Mouse (Mus musculus): ENCODE measurements at regions not wholly inside any gene's neighbourhood (a gene's known extent, or its start where the extent isn't known, plus 50 kb on each side); places are given as distances from the start of the nearest gene placed in this dataset.
A peak's percentile ranks its signal among the peaks of the same experiment; 100 is the strongest.

- no peak for DNase-seq (ENCODE audit: extremely low spot score)
Measured at GRCm38 (mm10) chr9:117870616-117871015, 169.7 kb upstream of the Azi2 start.

- no peak for DNase-seq (ENCODE audit: extremely low spot score)
Measured at GRCm38 (mm10) chr9:117863944-117864343, 176.4 kb upstream of the Azi2 start.

- DNase-seq (ENCODE audit: extremely low spot score) = no peak
Measured at GRCm38 (mm10) chr9:117863318-117863717, 177.0 kb upstream of the Azi2 start.

- DNase-seq (ENCODE audit: extremely low spot score) = no peak
Measured at GRCm38 (mm10) chr9:117859580-117860045, 180.7 kb upstream of the Azi2 start.

GRCm38 (mm10) chr9:117843531-117843930 is 196.8 kb upstream of the Azi2 start:
- no peak for DNase-seq (ENCODE audit: extremely low spot score)

- no peak for DNase-seq (ENCODE audit: extremely low spot score)
Measured at GRCm38 (mm10) chr9:117836696-117837380, 203.5 kb upstream of the Azi2 start.

- DNase-seq (ENCODE audit: extremely low spot score) = no peak
Measured at GRCm38 (mm10) chr9:117833586-117833985, 203.9 kb upstream of the Rbms3 start.

- peak; percentile 10 for DNase-seq (ENCODE audit: extremely low spot score)
Measured at GRCm38 (mm10) chr9:117814661-117815060, 184.9 kb upstream of the Rbms3 start.

GRCm38 (mm10) chr9:117813216-117813615 is 183.5 kb upstream of the Rbms3 start:
- no peak for DNase-seq (ENCODE audit: extremely low spot score)

GRCm38 (mm10) chr9:117805812-117806211 is 176.1 kb upstream of the Rbms3 start:
- no peak for DNase-seq (ENCODE audit: extremely low spot score)

- DNase-seq (ENCODE audit: extremely low spot score) = no peak
Measured at GRCm38 (mm10) chr9:117784186-117784591, 154.5 kb upstream of the Rbms3 start.

- DNase-seq (ENCODE audit: extremely low spot score) = no peak
Measured at GRCm38 (mm10) chr9:117754651-117755050, 124.9 kb upstream of the Rbms3 start.

GRCm38 (mm10) chr9:117753466-117753865 is 123.8 kb upstream of the Rbms3 start:
- DNase-seq (ENCODE audit: extremely low spot score) = no peak

GRCm38 (mm10) chr9:117744906-117745305 is 115.2 kb upstream of the Rbms3 start:
- DNase-seq (ENCODE audit: extremely low spot score) = no peak

- DNase-seq (ENCODE audit: extremely low spot score) = no peak
Measured at GRCm38 (mm10) chr9:117729366-117729765, 99.7 kb upstream of the Rbms3 start.

- no peak for DNase-seq (ENCODE audit: extremely low spot score)
Measured at GRCm38 (mm10) chr9:117720161-117720598, 90.5 kb upstream of the Rbms3 start.

- DNase-seq (ENCODE audit: extremely low spot score) = no peak
Measured at GRCm38 (mm10) chr9:117717346-117717745, 87.6 kb upstream of the Rbms3 start.

- DNase-seq (ENCODE audit: extremely low spot score) = no peak
Measured at GRCm38 (mm10) chr9:117716476-117716875, 86.8 kb upstream of the Rbms3 start.

GRCm38 (mm10) chr9:117714741-117715675 is 85.3 kb upstream of the Rbms3 start:
- DNase-seq (ENCODE audit: extremely low spot score) = no peak

GRCm38 (mm10) chr9:117713121-117713520 is 83.4 kb upstream of the Rbms3 start:
- no peak for DNase-seq (ENCODE audit: extremely low spot score)

- no peak for DNase-seq (ENCODE audit: extremely low spot score)
Measured at GRCm38 (mm10) chr9:117711793-117712192, 82.1 kb upstream of the Rbms3 start.

- DNase-seq (ENCODE audit: extremely low spot score) = no peak
Measured at GRCm38 (mm10) chr9:117710966-117711365, 81.3 kb upstream of the Rbms3 start.

GRCm38 (mm10) chr9:117709677-117710076 is 80.0 kb upstream of the Rbms3 start:
- DNase-seq (ENCODE audit: extremely low spot score) = no peak

All from embryo, embryonic 9.5 days (tissue).